Mouse (Mus musculus) MEL (cell line): ENCODE measurements around the gene Defb29. TPM values are rescaled to one million over a fixed set of nuclear protein-coding genes. Genes with fewer than 3 reads are reported as not detected.

Source experiments
- DNase-seq: peaks from one replicate; pipeline ENCODE4 v3.0.0; 2011; ENCODE audit warnings: low read depth, low spot score
- H3K27ac ChIP-seq: 2 replicates; pipeline ENCODE4 v1.5.1; 2012; ENCODE audit warnings: low read depth, mild to moderate bottlenecking, control low read depth, low read length, moderate library complexity; ENCODE audit not compliant: control insufficient read depth
- H3K27me3 ChIP-seq, 2 experiments: fragments of 150-350 bp in 1 of 2; sonication (generic) in 1 of 2; 2 replicates each; pipeline ENCODE4 v1.6.1; 2012; ENCODE audit warnings: low read length in 2 of 2, mild to moderate bottlenecking in 2 of 2, improper control_type of control experiment in 1 of 2, moderate library complexity in 1 of 2; ENCODE audit not compliant: insufficient read depth in 2 of 2, control insufficient read depth in 1 of 2
- H3K36me3 ChIP-seq, 2 experiments: 2 replicates each; pipeline ENCODE4 v1.6.1; 2012 to 2014; ENCODE audit warnings: low read length in 2 of 2, improper control_type of control experiment in 1 of 2, inconsistent platforms in 1 of 2, mild to moderate bottlenecking in 1 of 2; ENCODE audit not compliant: insufficient read depth in 2 of 2, control insufficient read depth in 1 of 2
- H3K4me1 ChIP-seq, 2 experiments: fragments of 150-350 bp in 1 of 2; sonication (generic) in 1 of 2; 2 replicates each; pipeline ENCODE4 v1.6.1; 2012; ENCODE audit warnings: low read length in 2 of 2, improper control_type of control experiment in 1 of 2, mild to moderate bottlenecking in 1 of 2; ENCODE audit not compliant: insufficient read depth in 2 of 2, control insufficient read depth in 1 of 2
- H3K4me3 ChIP-seq, 2 experiments: fragments of 150-350 bp in 1 of 2; sonication (generic) in 1 of 2; 2 replicates each; pipeline ENCODE4 v1.5.1; 2012; ENCODE audit warnings: low read depth in 2 of 2, low read length in 2 of 2, mild to moderate bottlenecking in 2 of 2, moderate library complexity in 2 of 2, control low read depth in 1 of 2, improper control_type of control experiment in 1 of 2; ENCODE audit not compliant: control insufficient read depth in 1 of 2, insufficient read depth in 1 of 2
- H3K79me2 ChIP-seq: 2 replicates; pipeline ENCODE4 v1.6.1; 2012; ENCODE audit warnings: mild to moderate bottlenecking, low read length, moderate library complexity; ENCODE audit not compliant: control insufficient read depth, poor library complexity, insufficient read depth
- H3K9ac ChIP-seq: 2 replicates; pipeline ENCODE4 v1.6.1; 2012; ENCODE audit warnings: low read depth, mild to moderate bottlenecking, control low read depth, low read length, moderate library complexity; ENCODE audit not compliant: control insufficient read depth, poor library complexity, severe bottlenecking
- H3K9me3 ChIP-seq: fragments of 150-350 bp; sonication (generic); replicated peaks from 2 replicates; pipeline ENCODE4 v1.6.1; 2012; ENCODE audit warnings: mild to moderate bottlenecking, low read length, improper control_type of control experiment, moderate library complexity; ENCODE audit not compliant: insufficient read depth
- CHD2 ChIP-seq: IDR thresholded peaks from 2 replicates; pipeline ENCODE4 v1.6.1; 2011; ENCODE audit warnings: low read length, improper control_type of control experiment
- EP300 ChIP-seq, 2 experiments: IDR thresholded peaks; 2 replicates each; pipeline ENCODE4 v1.6.1; 2011; ENCODE audit warnings: improper control_type of control experiment in 2 of 2, low read length in 2 of 2, low read depth in 1 of 2, mild to moderate bottlenecking in 1 of 2
- GABPA ChIP-seq: IDR thresholded peaks from 2 replicates; pipeline ENCODE4 v1.6.1; 2012; ENCODE audit warnings: low read depth, mild to moderate bottlenecking, inconsistent platforms, low read length, improper control_type of control experiment, moderate library complexity
- GATA1 ChIP-seq: IDR thresholded peaks from 2 replicates; pipeline ENCODE4 v1.6.1; 2011; ENCODE audit warnings: low read depth, low read length, improper control_type of control experiment
- HCFC1 ChIP-seq: IDR thresholded peaks from 2 replicates; pipeline ENCODE4 v1.6.1; 2012; ENCODE audit warnings: low read depth, mild to moderate bottlenecking, inconsistent platforms, low read length, improper control_type of control experiment, moderate library complexity
- JUND ChIP-seq: IDR thresholded peaks from 2 replicates; pipeline ENCODE4 v1.6.1; 2011; ENCODE audit warnings: low read depth, mild to moderate bottlenecking, improper control_type of control experiment, low read length
- MAFK ChIP-seq: IDR thresholded peaks from 2 replicates; pipeline ENCODE4 v1.6.1; 2011; ENCODE audit warnings: low read depth, mild to moderate bottlenecking, low read length, improper control_type of control experiment, borderline replicate concordance
- MAZ ChIP-seq: IDR thresholded peaks from 2 replicates; pipeline ENCODE4 v1.6.1; 2012; ENCODE audit warnings: low read depth, mild to moderate bottlenecking, inconsistent platforms, low read length, improper control_type of control experiment
- MXI1 ChIP-seq: IDR thresholded peaks from 2 replicates; pipeline ENCODE4 v1.6.1; 2011; ENCODE audit warnings: mild to moderate bottlenecking, low read depth, low read length, improper control_type of control experiment
- MYB ChIP-seq: IDR thresholded peaks from 2 replicates; pipeline ENCODE4 v1.6.1; 2011; ENCODE audit warnings: mild to moderate bottlenecking, low read depth, low read length, improper control_type of control experiment
- NELFE ChIP-seq: IDR thresholded peaks from 2 replicates; pipeline ENCODE4 v1.6.1; 2011; ENCODE audit warnings: low read depth, low read length, improper control_type of control experiment
- NRF1 ChIP-seq: IDR thresholded peaks from 2 replicates; pipeline ENCODE4 v1.6.1; 2014; ENCODE audit warnings: low read depth, mild to moderate bottlenecking, inconsistent platforms, low read length, improper control_type of control experiment, moderate library complexity; ENCODE audit not compliant: poor library complexity, insufficient read depth, severe bottlenecking
- POLR2A ChIP-seq, 2 experiments: IDR thresholded peaks; 2 replicates each; pipeline ENCODE4 v1.6.1; 2011 to 2012; ENCODE audit warnings: low read length in 2 of 2, mild to moderate bottlenecking in 2 of 2, control low read depth in 1 of 2, improper control_type of control experiment in 1 of 2, low read depth in 1 of 2, moderate library complexity in 1 of 2; ENCODE audit not compliant: control insufficient read depth in 1 of 2, insufficient read depth in 1 of 2, poor library complexity in 1 of 2
- POLR2AphosphoS2 ChIP-seq: IDR thresholded peaks from 2 replicates; pipeline ENCODE4 v1.6.1; 2011; ENCODE audit warnings: low read length, improper control_type of control experiment
- SMC3 ChIP-seq: IDR thresholded peaks from 2 replicates; pipeline ENCODE4 v1.6.1; 2011; ENCODE audit warnings: low read depth, low read length, improper control_type of control experiment
- UBTF ChIP-seq: IDR thresholded peaks from 2 replicates; pipeline ENCODE4 v1.6.1; 2012; ENCODE audit warnings: low read depth, mild to moderate bottlenecking, inconsistent platforms, low read length, improper control_type of control experiment, moderate library complexity, borderline replicate concordance; ENCODE audit not compliant: insufficient read depth
- ZC3H11A ChIP-seq: IDR thresholded peaks from 2 replicates; pipeline ENCODE4 v1.6.1; 2012; ENCODE audit warnings: low read depth, mild to moderate bottlenecking, inconsistent platforms, low read length, improper control_type of control experiment
- ZNF384 ChIP-seq: IDR thresholded peaks from 2 replicates; pipeline ENCODE4 v1.6.1; 2012; ENCODE audit warnings: low read depth, mild to moderate bottlenecking, inconsistent platforms, low read length, improper control_type of control experiment
- polyA plus RNA-seq, 2 experiments: library from polyadenylated mRNA; stranded (reverse) in 1 of 2; unstranded in 1 of 2; fragments of >175 nt in 1 of 2; fragments of >200 nt in 1 of 2; gene quantifications; 2 replicates each; pipeline versions ENCODE4 v1.2.1 to v1.2.4; 2012; ENCODE audit warnings: low replicate concordance in 2 of 2, low read depth in 1 of 2; ENCODE audit not compliant: insufficient read length in 2 of 2, insufficient read depth in 1 of 2, missing spikeins in 1 of 2
- total RNA-seq: library from RNA; depleted of rRNA; stranded (reverse); fragments of 300-350 nt; gene quantifications from 2 replicates; pipeline ENCODE4 v1.2.3, GENCODE M21; 2012

The Defb29 gene
- total and polyA plus RNA-seq, 3 experiments = not detected

DNA sequence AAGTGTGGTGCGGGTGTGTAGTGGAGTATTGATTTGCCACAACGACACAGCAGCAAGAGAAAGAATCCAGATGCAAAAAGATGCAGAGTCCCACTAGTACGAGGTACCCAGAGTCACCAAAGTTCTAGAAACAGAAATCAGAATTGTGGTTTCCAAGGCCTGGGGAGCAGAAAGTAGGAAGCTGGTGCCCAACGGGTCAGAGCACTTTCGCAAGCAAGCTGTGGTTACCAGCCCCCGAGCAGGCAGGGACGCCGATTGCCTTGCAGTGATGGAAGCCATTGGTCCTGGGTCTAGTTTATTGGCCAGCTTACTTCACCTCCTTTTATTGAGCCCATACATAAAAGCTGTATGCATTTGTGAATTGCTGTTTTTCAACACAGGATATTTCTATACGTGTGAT is 2.1 kb upstream of the Defb29 start:
- no peaks in the 10 kb centered on the region for H3K36me3 ChIP-seq
- H3K9ac ChIP-seq = no peak overlapping the region
- H3K4me1 ChIP-seq = no peaks in the 10 kb centered on the region
- no peak overlapping the region for H3K4me3 ChIP-seq
- no peak overlapping the region for H3K27ac ChIP-seq
- no peaks in the 10 kb centered on the region for H3K9me3 ChIP-seq
- H3K27me3 ChIP-seq = no peaks in the 10 kb centered on the region; a peak in 3 of 4 replicates
- no peak for DNase-seq
- TF ChIP-seq POLR2A (IDR thresholded peaks at IDR 0.05; ENCODE audit: control insufficient read depth in 1 of 2, insufficient read depth in 1 of 2, low read depth in 1 of 2, low read length in 2 of 2, poor library complexity in 1 of 2) (no peak), EP300 (IDR thresholded peaks at IDR 0.05; ENCODE audit: low read depth in 1 of 2, low read length in 2 of 2) (no peak), CHD2 (no peak), MAZ (no peak), JUND (no peak), MYB (no peak), NELFE (no peak), SMC3 (no peak), MXI1 (no peak), NRF1 (no peak), GATA1 (no peak), MAFK (no peak)
- H3K79me2 ChIP-seq = no peaks in the 10 kb centered on the region

DNA sequence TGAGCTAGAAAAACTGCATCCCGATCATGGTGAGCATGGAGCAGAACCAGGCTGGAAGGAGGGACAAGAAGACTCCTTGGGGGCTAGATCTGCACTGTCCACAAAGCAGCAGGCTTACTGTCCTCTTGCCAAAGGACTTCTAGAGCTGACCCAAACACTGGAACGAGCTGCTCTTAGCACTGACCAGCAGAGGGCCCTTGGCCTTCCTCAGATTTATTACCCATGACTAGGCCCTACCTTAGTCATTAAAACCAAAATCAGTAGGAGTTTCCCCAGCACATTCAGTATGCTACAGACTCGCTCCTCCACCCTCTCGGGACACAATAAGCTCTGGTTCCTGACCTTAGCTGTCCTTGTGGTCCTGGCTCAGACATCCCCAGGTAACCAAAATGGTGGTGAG is 21.9 kb downstream of the Defb29 start, which contains the start of gene Defb28:
Defb28 (plus strand) TSS at position 275 of the 400 bp plus-strand sequence.
- H3K79me2 ChIP-seq = no peaks in the 10 kb centered on the region
- no peak for TF ChIP-seq GABPA
- TF ChIP-seq ZC3H11A = no peak
- TF ChIP-seq NRF1 = no peak
- no peak for TF ChIP-seq MAFK
- TF ChIP-seq MXI1 = no peak
- TF ChIP-seq HCFC1 = no peak
- TF ChIP-seq UBTF = no peak
- no peak for TF ChIP-seq EP300 (IDR thresholded peaks at IDR 0.05; ENCODE audit: low read depth in 1 of 2, low read length in 2 of 2)
- no peak for TF ChIP-seq ZNF384
- no peak for TF ChIP-seq POLR2AphosphoS2
- no peak for TF ChIP-seq MAZ
- no peaks in the 10 kb centered on the region for H3K9me3 ChIP-seq
- DNase-seq = no peak
- no peaks in the 10 kb centered on the region for H3K36me3 ChIP-seq
- H3K27me3 ChIP-seq = peaks cover 0 to 15% of the 10 kb centered on the region in 2 experiments
- H3K9ac ChIP-seq = no peak within 1 kb of the TSS
- H3K27ac ChIP-seq = no peak within 1 kb of the TSS
- no peak within 1 kb of the TSS for H3K4me3 ChIP-seq
- H3K4me1 ChIP-seq = no peaks in the 10 kb centered on the region
